Mouse (Mus musculus): Measurements from ENCODE around the gene Tmem79.
"Not testable (repeated sequence)": the region's sequence is repeated elsewhere in the genome, so short reads cannot be mapped to it uniquely, and the experiment has no call there.

Gene Tmem79

GRCm38 (mm10) chr3:88354396-88355165 is 18.6 kb upstream of the Tmem79 start:
- DNase-seq (ENCODE audit: low spot score in 2 of 2): no peak

- DNase-seq (ENCODE audit: low spot score in 2 of 2): no peak
These were observed 17.0 kb upstream of the Tmem79 start for GRCm38 (mm10) chr3:88352907-88353306.

- DNase-seq (ENCODE audit: low spot score in 2 of 2): no peak
These were observed 14.8 kb upstream of the Tmem79 start for GRCm38 (mm10) chr3:88350732-88351131.

- DNase-seq (ENCODE audit: low spot score in 2 of 2): no peak
These were observed 3.1 kb upstream of the Tmem79 start for GRCm38 (mm10) chr3:88339006-88339405.

GRCm38 (mm10) chr3:88338316-88338715 is 2.4 kb upstream of the Tmem79 start:
- DNase-seq (ENCODE audit: low spot score in 2 of 2): no peak

- peak; percentile 41 to 55 for DNase-seq (ENCODE audit: low spot score in 2 of 2)
These were observed 1.5 kb upstream of the Tmem79 start for GRCm38 (mm10) chr3:88337367-88338020.

GRCm38 (mm10) chr3:88335436-88336053 is 403 bp downstream of the Tmem79 start:
- DNase-seq (ENCODE audit: low spot score in 2 of 2): no peak

GRCm38 (mm10) chr3:88334902-88335435 is 979 bp downstream of the Tmem79 start:
- DNase-seq (ENCODE audit: low spot score in 2 of 2): no peak

- DNase-seq (ENCODE audit: low spot score in 2 of 2): no peak
These were observed 1.8 kb downstream of the Tmem79 start for GRCm38 (mm10) chr3:88334029-88334658.

- DNase-seq (ENCODE audit: low spot score in 2 of 2): no peak
These were observed 4.7 kb downstream of the Tmem79 start for GRCm38 (mm10) chr3:88331282-88331681.

GRCm38 (mm10) chr3:88328956-88329355 is 7.0 kb downstream of the Tmem79 start:
- DNase-seq (ENCODE audit: low spot score in 2 of 2): no peak

GRCm38 (mm10) chr3:88324951-88325405 is 11.0 kb downstream of the Tmem79 start, which contains the start of gene Glmp:
TSS of gene Glmp (plus strand) at chr3:88325023.
- peak; percentile 49 to 74 for DNase-seq (ENCODE audit: low spot score in 2 of 2)

GRCm38 (mm10) chr3:88299172-88299571 is 36.8 kb downstream of the Tmem79 start:
- DNase-seq (ENCODE audit: low spot score in 2 of 2): no peak

GRCm38 (mm10) chr3:88297321-88297851 is 38.6 kb downstream of the Tmem79 start:
- peak in 1 of 2 experiments; percentile 67 for DNase-seq (ENCODE audit: low spot score in 2 of 2)

GRCm38 (mm10) chr3:88296561-88297318 is 39.2 kb downstream of the Tmem79 start, which contains the start of the genes Tsacc and Cct3:
TSS of gene Tsacc (minus strand) at chr3:88296999.
TSS of gene Cct3 (plus strand) at chr3:88297116.
- peak; percentile 94 to 98 for DNase-seq (ENCODE audit: low spot score in 2 of 2)

GRCm38 (mm10) chr3:88296110-88296560 is 39.8 kb downstream of the Tmem79 start:
- DNase-seq (ENCODE audit: low spot score in 2 of 2): no peak

GRCm38 (mm10) chr3:88295272-88295671 is 40.7 kb downstream of the Tmem79 start:
- DNase-seq (ENCODE audit: low spot score in 2 of 2): not testable (repeated sequence)

- DNase-seq (ENCODE audit: low spot score in 2 of 2): no peak
These were observed 44.0 kb downstream of the Tmem79 start for GRCm38 (mm10) chr3:88291970-88292369.

GRCm38 (mm10) chr3:88288133-88288713 is 47.7 kb downstream of the Tmem79 start:
- DNase-seq (ENCODE audit: low spot score in 2 of 2): not testable (repeated sequence)

- DNase-seq (ENCODE audit: low spot score in 2 of 2): no peak
These were observed 48.8 kb downstream of the Tmem79 start, which contains the start of gene Gm38392 for GRCm38 (mm10) chr3:88287110-88287509. TSS of gene Gm38392 (minus strand) at chr3:88287210.
